Mouse (Mus musculus): Measurements from ENCODE around the gene Mrpl55. TPM values are rescaled to one million over a fixed set of nuclear protein-coding genes. Genes with fewer than 3 reads are reported as not detected.

The Mrpl55 gene
- total and polyA plus RNA-seq, 3 experiments: 68.5 to 75.5 TPM; not detected in 1

DNA sequence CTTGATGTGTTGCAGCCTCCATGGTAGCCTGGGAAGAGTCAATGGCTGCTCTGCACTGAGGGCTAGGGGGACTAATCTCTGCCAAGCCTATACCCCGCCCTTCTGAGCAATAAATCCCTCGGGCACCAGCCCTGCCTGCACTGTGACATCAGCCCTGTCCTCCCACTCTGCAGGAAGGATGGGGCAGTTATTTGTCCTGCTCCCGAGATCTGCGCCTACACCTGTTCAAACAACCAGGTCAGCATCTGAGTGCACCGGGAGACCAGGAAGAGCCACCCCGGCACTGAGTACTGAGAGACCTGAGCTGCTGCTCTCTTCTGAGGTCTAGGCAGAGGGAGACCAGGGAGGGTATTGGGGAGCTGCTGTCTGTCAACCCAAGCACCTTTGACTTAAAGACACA is 14.6 kb upstream of the Mrpl55 start:
- Histone ChIP-seq H3K27ac (ENCODE audit: control insufficient read depth, low read depth, low read length) (no peak overlapping the region), H3K4me1 (ENCODE audit: control insufficient read depth in 1 of 2, insufficient read depth in 2 of 2, low read length in 2 of 2) (peaks cover 3 to 16% of the 10 kb centered on the region in 2 experiments; a peak in 3 of 4 replicates)
- no peak for DNase-seq (ENCODE audit: low read depth, low spot score)

DNA sequence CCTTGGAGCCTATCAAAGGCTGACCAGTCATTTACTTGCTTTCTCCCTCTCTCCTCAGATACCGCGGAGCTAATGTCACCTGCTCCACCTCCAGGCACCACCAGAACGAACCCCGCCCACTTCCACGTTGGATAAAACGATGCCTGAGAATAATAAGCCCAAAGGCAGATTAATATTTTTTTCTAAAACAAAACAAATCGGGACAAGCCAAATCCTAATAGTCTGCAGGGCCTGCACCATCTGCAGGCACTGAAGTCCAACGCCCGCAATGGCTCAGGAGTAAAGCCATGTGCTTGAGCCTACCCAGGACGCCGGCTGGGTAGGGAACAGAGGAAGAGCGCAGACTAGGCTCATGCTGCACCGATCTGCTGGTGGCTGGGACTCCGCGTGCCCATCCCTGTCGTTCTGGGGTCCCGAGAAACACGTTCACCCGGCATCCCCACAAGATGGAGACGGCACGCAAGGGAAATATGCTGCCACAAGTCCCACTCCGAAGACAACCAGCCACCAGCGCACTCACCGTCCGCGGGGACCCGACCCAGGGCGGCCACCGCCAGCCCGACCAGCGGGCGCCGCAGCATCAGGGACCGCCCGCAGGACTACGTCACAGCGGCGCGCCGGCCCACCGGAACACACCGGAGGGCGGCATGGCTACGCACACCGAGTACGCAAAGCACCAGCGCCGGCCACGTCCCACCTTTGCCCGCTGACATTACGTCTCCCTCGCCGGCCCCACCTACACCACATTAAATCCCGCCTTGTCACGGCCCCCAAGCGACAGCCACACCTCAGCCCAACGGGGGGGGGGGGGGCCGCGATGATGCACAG is 10.8 kb upstream of the Mrpl55 start:
- Histone ChIP-seq H3K4me1 (ENCODE audit: control insufficient read depth in 1 of 2, insufficient read depth in 2 of 2, low read length in 2 of 2) (peaks cover 3 to 16% of the 10 kb centered on the region in 2 experiments; a peak in 3 of 4 replicates), H3K27ac (ENCODE audit: control insufficient read depth, low read depth, low read length) (peak overlapping the region; percentile 82), H3K36me3 (ENCODE audit: control insufficient read depth in 1 of 2, insufficient read depth in 2 of 2, low read length in 2 of 2) (peaks cover 0 to 8% of the 10 kb centered on the region in 2 experiments; a peak in 2 of 4 replicates), H3K4me3 (ENCODE audit: control insufficient read depth in 1 of 2, insufficient read depth in 1 of 2, low read depth in 2 of 2, low read length in 2 of 2) (peak overlapping the region; percentile 95 to 98), H3K9ac (ENCODE audit: control insufficient read depth, low read depth, low read length, poor library complexity, severe bottlenecking) (peak overlapping the region; percentile 93), H3K9me3 (replicated peaks; ENCODE audit: insufficient read depth, low read length) (no peaks in the 10 kb centered on the region), H3K27me3 (ENCODE audit: control insufficient read depth in 1 of 2, insufficient read depth in 2 of 2, low read length in 2 of 2) (no peaks in the 10 kb centered on the region), H3K79me2 (ENCODE audit: control insufficient read depth, insufficient read depth, low read length, poor library complexity) (peaks cover 23% of the 10 kb centered on the region)
- peak; percentile 99 for DNase-seq (ENCODE audit: low read depth, low spot score)
- TF ChIP-seq GABPA (IDR thresholded peaks at IDR 0.05; ENCODE audit: low read depth, low read length) (no peak), CTCF (IDR thresholded peaks at IDR 0.05 in 2 of 3, conservative IDR thresholded peaks at IDR 0.05 in 1 of 3; ENCODE audit: control insufficient read depth in 1 of 3, insufficient read depth in 1 of 3, low read depth in 2 of 3, low read length in 3 of 3, poor library complexity in 1 of 3, severe bottlenecking in 1 of 3) (peak in 1 of 3 experiments; percentile 0; a peak in 1 of 6 replicates), E2F4 (IDR thresholded peaks at IDR 0.05; ENCODE audit: borderline replicate concordance, low read depth, low read length) (no peak), RCOR1 (IDR thresholded peaks at IDR 0.05; ENCODE audit: low read depth, low read length) (no peak), TAL1 (IDR thresholded peaks at IDR 0.05; ENCODE audit: low read length) (no peak), ZMIZ1 (IDR thresholded peaks at IDR 0.05; ENCODE audit: low read depth, low read length) (peak; percentile 91), SMC3 (IDR thresholded peaks at IDR 0.05; ENCODE audit: low read depth, low read length) (no peak), SIN3A (IDR thresholded peaks at IDR 0.05; ENCODE audit: low read length) (peak; percentile 93), ZC3H11A (IDR thresholded peaks at IDR 0.05; ENCODE audit: low read depth, low read length) (no peak; the same call in 1 of the 2 replicates), JUND (IDR thresholded peaks at IDR 0.05; ENCODE audit: low read depth, low read length) (no peak), USF2 (IDR thresholded peaks at IDR 0.05; ENCODE audit: borderline replicate concordance in 1 of 2, insufficient read depth in 1 of 2, low read depth in 1 of 2, low read length in 2 of 2) (no peak), MYB (IDR thresholded peaks at IDR 0.05; ENCODE audit: low read depth, low read length) (no peak), ELF1 (IDR thresholded peaks at IDR 0.05; ENCODE audit: low read depth, low read length) (peak; percentile 80; the same call in 1 of the 2 replicates), POLR2A (IDR thresholded peaks at IDR 0.05; ENCODE audit: control insufficient read depth in 1 of 2, insufficient read depth in 1 of 2, low read depth in 1 of 2, low read length in 2 of 2, poor library complexity in 1 of 2) (peak; percentile 95 to 99), TBP (IDR thresholded peaks at IDR 0.05; ENCODE audit: low read depth, low read length) (peak; percentile 52), MEF2A (IDR thresholded peaks at IDR 0.05; ENCODE audit: extremely low read depth, insufficient replicate concordance, low read depth, low read length, poor library complexity, severe bottlenecking) (no peak), UBTF (IDR thresholded peaks at IDR 0.05; ENCODE audit: borderline replicate concordance, insufficient read depth, low read depth, low read length) (no peak), CHD1 (IDR thresholded peaks at IDR 0.05; ENCODE audit: low read depth, low read length) (0 out of 2 replicates have a peak, but pooled peaks have one; percentile 72), ZKSCAN1 (IDR thresholded peaks at IDR 0.05; ENCODE audit: low read depth, low read length) (no peak), ZNF384 (IDR thresholded peaks at IDR 0.05; ENCODE audit: low read depth, low read length) (no peak), ETS1 (IDR thresholded peaks at IDR 0.05; ENCODE audit: low read depth, low read length) (peak; percentile 69; the same call in 1 of the 2 replicates), MYC (IDR thresholded peaks at IDR 0.05; ENCODE audit: low read depth, low read length) (peak; percentile 83), TCF12 (IDR thresholded peaks at IDR 0.05; ENCODE audit: low read depth, low read length) (peak; percentile 32; the same call in 1 of the 2 replicates), NRF1 (IDR thresholded peaks at IDR 0.05; ENCODE audit: insufficient read depth, low read depth, low read length, poor library complexity, severe bottlenecking) (peak; percentile 88), MAX (IDR thresholded peaks at IDR 0.05; ENCODE audit: low read length) (peak; percentile 75), MXI1 (IDR thresholded peaks at IDR 0.05; ENCODE audit: low read depth, low read length) (peak; percentile 96), RAD21 (IDR thresholded peaks at IDR 0.05; ENCODE audit: low read depth, low read length) (no peak; the same call in 1 of the 2 replicates), USF1 (IDR thresholded peaks at IDR 0.05; ENCODE audit: low read depth, low read length) (0 out of 2 replicates have a peak, but pooled peaks have one; percentile 10)

More for the DNA sequence above, 14.6 kb upstream of the Mrpl55 start:
- H3K36me3 ChIP-seq (ENCODE audit: control insufficient read depth in 1 of 2, insufficient read depth in 2 of 2, low read length in 2 of 2): peaks cover 3 to 8% of the 10 kb centered on the region in 2 experiments; a peak in 3 of 4 replicates
- H3K79me2 ChIP-seq (ENCODE audit: control insufficient read depth, insufficient read depth, low read length, poor library complexity): peaks cover 23% of the 10 kb centered on the region
- H3K9ac ChIP-seq (ENCODE audit: control insufficient read depth, low read depth, low read length, poor library complexity, severe bottlenecking): no peak overlapping the region
- H3K4me3 ChIP-seq (ENCODE audit: control insufficient read depth in 1 of 2, insufficient read depth in 1 of 2, low read depth in 2 of 2, low read length in 2 of 2): no peak overlapping the region
- H3K27me3 ChIP-seq (ENCODE audit: control insufficient read depth in 1 of 2, insufficient read depth in 2 of 2, low read length in 2 of 2): no peaks in the 10 kb centered on the region
- no peak for TF ChIP-seq POLR2AphosphoS5 (IDR thresholded peaks at IDR 0.05; ENCODE audit: borderline replicate concordance, low read depth, low read length)
- H3K9me3 ChIP-seq (replicated peaks; ENCODE audit: insufficient read depth, low read length): no peaks in the 10 kb centered on the region
